Comparison of ENCODE assay signal across 8 mouse cellular contexts in genomic region chr12:86823855-86824589, GRCm38 (mm10).
DNase-seq lines count a peak whose midpoint lies in the region; ATAC-seq lines count a peak whose summit lies in the region.

No protein-coding gene starts in this region.

- H3K36me3 ChIP-seq in forebrain, embryonic 11.5 days (ENCODE audit: control insufficient read depth, insufficient read depth, low read length), result no peaks in the 10 kb centered on the region
- H3K36me3 ChIP-seq in heart, embryonic 16.5 days (ENCODE audit: control insufficient read depth, insufficient read depth), result no peaks in the 10 kb centered on the region
- H3K36me3 ChIP-seq in liver, embryonic 16.5 days (ENCODE audit: control insufficient read depth, insufficient read depth), result no peaks in the 10 kb centered on the region
- no peaks in the 10 kb centered on the region for H3K36me3 ChIP-seq in neural tube, embryonic 11.5 days (ENCODE audit: control insufficient read depth, insufficient read depth, low read length)
- no peaks in the 10 kb centered on the region for H3K36me3 ChIP-seq in stomach, embryonic 16.5 days (ENCODE audit: control insufficient read depth, insufficient read depth, low read length)

- WGBS in forebrain, embryonic 11.5 days, result under 1% methylated on average over 29 of the region's 29 CpGs
- 2% methylated on average over 28 of the region's 29 CpGs for WGBS in heart, embryonic 16.5 days
- WGBS in liver, embryonic 16.5 days (ENCODE audit: insufficient replicate concordance), result 2% methylated on average over 29 of the region's 29 CpGs
- under 1% methylated on average over 29 of the region's 29 CpGs for WGBS in neural tube, embryonic 11.5 days
- WGBS in stomach, embryonic 16.5 days, result under 1% methylated on average over 27 of the region's 29 CpGs

- peak; percentile 92 for ATAC-seq in forebrain, embryonic 11.5 days (replicated peaks; ENCODE audit: low FRiP score)
- ATAC-seq in heart, embryonic 16.5 days (replicated peaks; ENCODE audit: extremely low read depth, insufficient read depth, low FRiP score), result peak; percentile 83
- ATAC-seq in liver, embryonic 16.5 days (ENCODE audit: low read depth), result peak; percentile 59
- peak; percentile 88 for ATAC-seq in neural tube, embryonic 11.5 days (ENCODE audit: insufficient read depth, low FRiP score, low TSS enrichment)
- ATAC-seq in stomach, embryonic 16.5 days (ENCODE audit: insufficient read depth, low FRiP score), result peak; percentile 81

- H3K4me2 ChIP-seq in forebrain, embryonic 11.5 days (ENCODE audit: low read depth, low read length, severe bottlenecking), result peak overlapping the region; percentile 37
- peak overlapping the region; percentile 64 for H3K4me2 ChIP-seq in heart, embryonic 16.5 days (ENCODE audit: low read depth, low read length)
- peak overlapping the region; percentile 79 for H3K4me2 ChIP-seq in liver, embryonic 16.5 days (ENCODE audit: low read depth, low read length)
- H3K4me2 ChIP-seq in neural tube, embryonic 11.5 days (ENCODE audit: low read depth), result peak overlapping the region; percentile 35
- H3K4me2 ChIP-seq in stomach, embryonic 16.5 days (ENCODE audit: low read depth, low read length), result peak overlapping the region; percentile 51

- H3K9me3 ChIP-seq in forebrain, embryonic 11.5 days (ENCODE audit: control insufficient read depth, low read length), result no peaks in the 10 kb centered on the region
- H3K9me3 ChIP-seq in heart, embryonic 16.5 days (replicated peaks; ENCODE audit: control insufficient read depth, low read length), result no peaks in the 10 kb centered on the region
- no peaks in the 10 kb centered on the region for H3K9me3 ChIP-seq in liver, embryonic 16.5 days (replicated peaks; ENCODE audit: control insufficient read depth, low read length)
- H3K9me3 ChIP-seq in neural tube, embryonic 11.5 days (ENCODE audit: control insufficient read depth, low read length), result no peaks in the 10 kb centered on the region
- no peaks in the 10 kb centered on the region for H3K9me3 ChIP-seq in stomach, embryonic 16.5 days (replicated peaks; ENCODE audit: control insufficient read depth, low read length)

- H3K27me3 ChIP-seq in forebrain, embryonic 11.5 days (ENCODE audit: control insufficient read depth, insufficient read depth, low read length), result no peaks in the 10 kb centered on the region
- H3K27me3 ChIP-seq in heart, embryonic 16.5 days (ENCODE audit: control insufficient read depth, insufficient read depth, low read length), result no peaks in the 10 kb centered on the region
- H3K27me3 ChIP-seq in liver, embryonic 16.5 days (ENCODE audit: control insufficient read depth, insufficient read depth, low read depth, low read length), result no peaks in the 10 kb centered on the region
- no peaks in the 10 kb centered on the region for H3K27me3 ChIP-seq in neural tube, embryonic 11.5 days (ENCODE audit: control insufficient read depth, insufficient read depth, low read length)
- no peaks in the 10 kb centered on the region for H3K27me3 ChIP-seq in stomach, embryonic 16.5 days (ENCODE audit: control insufficient read depth, insufficient read depth, low read length)

- H3K4me1 ChIP-seq in brown adipose tissue, adult 24 weeks (ENCODE audit: control insufficient read depth, insufficient read depth, insufficient read length, low read length), result peaks cover 32% of the 10 kb centered on the region
- H3K4me1 ChIP-seq in forebrain, embryonic 11.5 days (replicated peaks; ENCODE audit: control insufficient read depth, insufficient read depth, low read length), result peaks cover 24% of the 10 kb centered on the region
- peaks cover 39% of the 10 kb centered on the region for H3K4me1 ChIP-seq in heart, embryonic 16.5 days (ENCODE audit: control insufficient read depth, insufficient read depth, low read length)
- peaks cover 39% of the 10 kb centered on the region for H3K4me1 ChIP-seq in liver, embryonic 16.5 days (ENCODE audit: control insufficient read depth, low read depth, low read length)
- peaks cover 21% of the 10 kb centered on the region for H3K4me1 ChIP-seq in neural tube, embryonic 11.5 days (ENCODE audit: control insufficient read depth, insufficient read depth, low read length)
- H3K4me1 ChIP-seq in stomach, embryonic 16.5 days (ENCODE audit: control insufficient read depth, insufficient read depth, low read length), result peaks cover 29% of the 10 kb centered on the region

- H3K27ac ChIP-seq in brown adipose tissue, adult 24 weeks (replicated peaks; ENCODE audit: low read depth, low read length), result peak overlapping the region; percentile 95
- peak overlapping the region; percentile 95 for H3K27ac ChIP-seq in forebrain, embryonic 11.5 days (ENCODE audit: low read depth, low read length)
- H3K27ac ChIP-seq in heart, embryonic 16.5 days (ENCODE audit: low read length), result peak overlapping the region; percentile 99
- H3K27ac ChIP-seq in liver, embryonic 16.5 days (ENCODE audit: low read length), result peak overlapping the region; percentile 87
- H3K27ac ChIP-seq in neural tube, embryonic 11.5 days (ENCODE audit: low read depth, low read length), result peak overlapping the region; percentile 98
- H3K27ac ChIP-seq in stomach, embryonic 16.5 days (ENCODE audit: low read length), result peak overlapping the region; percentile 95

- H3K9ac ChIP-seq in forebrain, embryonic 11.5 days (ENCODE audit: low read length), result peak overlapping the region; percentile 45
- peak overlapping the region; percentile 74 for H3K9ac ChIP-seq in heart, embryonic 16.5 days (ENCODE audit: low read length)
- peak overlapping the region; percentile 46 for H3K9ac ChIP-seq in liver, embryonic 16.5 days (ENCODE audit: low read depth, low read length)
- peak overlapping the region; percentile 58 for H3K9ac ChIP-seq in neural tube, embryonic 11.5 days (ENCODE audit: low read length)
- H3K9ac ChIP-seq in stomach, embryonic 16.5 days (ENCODE audit: low read length), result peak overlapping the region; percentile 67

- peak; percentile 78 to 79 for DNase-seq in CD8-positive naive resting alpha-beta T cell, adult 2 months (ENCODE audit: low read depth in 2 of 2, low spot score in 2 of 2)
- peak; percentile 98 for DNase-seq in forebrain, embryonic 11.5 days (ENCODE audit: low spot score)
- peak; percentile 97 to 98 for DNase-seq in kidney, postnatal 25 days
- DNase-seq in neural tube, embryonic 11.5 days (ENCODE audit: low spot score), result peak; percentile 93

- peak overlapping the region; percentile 50 for H3K4me3 ChIP-seq in brown adipose tissue, adult 24 weeks (ENCODE audit: insufficient read depth, low read depth, low read length)
- no peak overlapping the region for H3K4me3 ChIP-seq in forebrain, embryonic 11.5 days (ENCODE audit: low read depth, low read length)
- H3K4me3 ChIP-seq in heart, embryonic 16.5 days (ENCODE audit: low read length), result peak overlapping the region; percentile 38
- H3K4me3 ChIP-seq in liver, embryonic 16.5 days (ENCODE audit: low read depth, low read length), result peak overlapping the region; percentile 54
- H3K4me3 ChIP-seq in neural tube, embryonic 11.5 days (ENCODE audit: low read depth, low read length), result 0 out of 2 replicates have a peak overlapping the region, but pooled peaks have one; percentile 13
- peak overlapping the region; percentile 28 for H3K4me3 ChIP-seq in stomach, embryonic 16.5 days (replicated peaks; ENCODE audit: low read length)
